Mouse (Mus musculus): ENCODE data around the gene Gm438. TPM values are rescaled to one million over a fixed set of nuclear protein-coding genes. Genes with fewer than 3 reads are reported as not detected.

Gm438 gene
- under 1 TPM; 0.14 to 0.33 TPM for polyA plus RNA-seq (2017; shearing (Covaris generic))

DNA sequence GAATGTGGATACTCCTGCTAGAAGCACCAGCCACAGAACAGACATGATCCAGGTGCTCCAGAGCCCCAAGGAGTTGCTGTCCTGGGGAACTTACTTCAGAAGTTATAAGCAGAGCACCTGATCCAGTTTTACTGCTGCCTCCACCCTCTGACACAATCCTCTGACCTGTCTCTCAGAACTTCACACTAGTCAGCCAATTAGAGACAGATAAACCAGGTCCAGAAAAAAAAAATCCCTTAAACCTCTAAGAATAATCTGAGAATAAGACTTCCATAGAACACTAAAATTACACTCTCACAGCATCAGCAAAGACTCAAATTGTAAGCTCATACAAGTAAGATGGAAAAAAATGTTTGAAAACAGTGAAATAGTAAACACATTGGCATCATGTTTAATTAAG, at the start of gene Gm438:
TSS of gene Gm438 (minus strand) at position 101 of the 400 bp plus-strand sequence.

Other genes starting within 250 kb of the Gm438 start
- not detected for gene Gm13124, start 221.4 kb downstream of the Gm438 start, polyA plus RNA-seq (2017; shearing (Covaris generic))
- gene Aadacl4, start 172.9 kb downstream of the Gm438 start, polyA plus RNA-seq (2017; shearing (Covaris generic)), result under 1 TPM in 1 of 2 experiments, not detected in 1; 0.23 TPM
- gene Gm436, start 100.2 kb downstream of the Gm438 start, polyA plus RNA-seq (2017; shearing (Covaris generic)), result not detected
- gene Gm13178, start 65.2 kb downstream of the Gm438 start, polyA plus RNA-seq (2017; shearing (Covaris generic)), result not detected
- 10 to 100 TPM in 1 of 2 experiments, 1 to 10 TPM in 1; 4.3 to 13.2 TPM for gene Dhrs3, start 106.2 kb upstream of the Gm438 start, polyA plus RNA-seq (2017; shearing (Covaris generic))

All from inflammation-experienced regulatory T-cells (primary cell).